Mouse (Mus musculus): ENCODE data around the gene Dpp3. TPM values are rescaled to one million over a fixed set of nuclear protein-coding genes. Genes with fewer than 3 reads are reported as not detected.

Dpp3 gene
- polyA plus RNA-seq, 1 experiment, result not detected

GRCm38 (mm10) chr19:4936896-4937295, 8.8 kb upstream of the Dpp3 start:
- WGBS, result 77% methylated on average over 2 of the region's 2 CpGs
- Histone ChIP-seq H3K27ac (ENCODE audit: insufficient read depth, low read depth, low read length) (no peak overlapping the region), H3K4me3 (ENCODE audit: insufficient read depth, low read depth, low read length) (no peak overlapping the region), H3K4me1 (ENCODE audit: control insufficient read depth, insufficient read depth, low read length) (peaks cover 3% of the 10 kb centered on the region)
- TF ChIP-seq POLR2A (IDR thresholded peaks at IDR 0.05; ENCODE audit: insufficient read depth, low read depth, low read length), result no peak
- TF ChIP-seq CTCF (IDR thresholded peaks at IDR 0.05; ENCODE audit: insufficient read depth, low read depth, low read length), result no peak

DNA sequence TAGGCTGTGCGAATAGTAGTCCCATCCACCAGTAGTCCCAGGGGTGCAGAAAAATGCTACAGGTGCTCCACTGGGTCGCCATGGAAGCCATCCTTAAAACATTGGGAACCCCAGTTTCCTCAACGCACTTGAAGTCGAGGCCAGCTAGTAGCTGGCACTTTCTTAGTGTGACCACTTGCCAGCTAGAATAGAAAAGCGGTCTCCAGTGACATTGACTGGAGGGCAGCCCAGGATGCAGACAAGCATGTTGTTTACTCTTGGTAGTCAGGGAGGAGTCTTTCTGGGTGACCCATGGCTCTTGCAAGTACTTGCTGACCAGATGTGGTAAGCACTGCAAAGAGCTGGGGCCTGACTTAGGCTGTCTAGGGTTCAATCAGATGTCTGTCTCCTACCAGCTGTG, 694 bp upstream of the Dpp3 start:
- Histone ChIP-seq H3K27ac (ENCODE audit: insufficient read depth, low read depth, low read length) (no peak overlapping the region), H3K4me1 (ENCODE audit: control insufficient read depth, insufficient read depth, low read length) (peaks cover 12% of the 10 kb centered on the region), H3K4me3 (ENCODE audit: insufficient read depth, low read depth, low read length) (no peak overlapping the region)
- no peak for TF ChIP-seq POLR2A (IDR thresholded peaks at IDR 0.05; ENCODE audit: insufficient read depth, low read depth, low read length)
- no peak for TF ChIP-seq CTCF (IDR thresholded peaks at IDR 0.05; ENCODE audit: insufficient read depth, low read depth, low read length)
- 37% methylated on average over 5 of the region's 5 CpGs for WGBS

GRCm38 (mm10) chr19:4925121-4925860, 2.8 kb downstream of the Dpp3 start:
- 97% methylated on average over 11 of the region's 11 CpGs for WGBS
- TF ChIP-seq POLR2A (IDR thresholded peaks at IDR 0.05; ENCODE audit: insufficient read depth, low read depth, low read length) (no peak), CTCF (IDR thresholded peaks at IDR 0.05; ENCODE audit: insufficient read depth, low read depth, low read length) (no peak)

GRCm38 (mm10) chr19:4919652-4920051, 8.4 kb downstream of the Dpp3 start:
- WGBS, result 81% methylated on average over 6 of the region's 6 CpGs
- Histone ChIP-seq H3K4me3 (ENCODE audit: insufficient read depth, low read depth, low read length) (no peak overlapping the region), H3K4me1 (ENCODE audit: control insufficient read depth, insufficient read depth, low read length) (no peaks in the 10 kb centered on the region), H3K27ac (ENCODE audit: insufficient read depth, low read depth, low read length) (no peak overlapping the region)
- TF ChIP-seq POLR2A (IDR thresholded peaks at IDR 0.05; ENCODE audit: insufficient read depth, low read depth, low read length) (no peak), CTCF (IDR thresholded peaks at IDR 0.05; ENCODE audit: insufficient read depth, low read depth, low read length) (no peak)

More at GRCm38 (mm10) chr19:4925121-4925860, 2.8 kb downstream of the Dpp3 start:
- Histone ChIP-seq H3K27ac (ENCODE audit: insufficient read depth, low read depth, low read length) (no peak overlapping the region), H3K4me3 (ENCODE audit: insufficient read depth, low read depth, low read length) (no peak overlapping the region), H3K4me1 (ENCODE audit: control insufficient read depth, insufficient read depth, low read length) (peaks cover 12% of the 10 kb centered on the region)

DNA sequence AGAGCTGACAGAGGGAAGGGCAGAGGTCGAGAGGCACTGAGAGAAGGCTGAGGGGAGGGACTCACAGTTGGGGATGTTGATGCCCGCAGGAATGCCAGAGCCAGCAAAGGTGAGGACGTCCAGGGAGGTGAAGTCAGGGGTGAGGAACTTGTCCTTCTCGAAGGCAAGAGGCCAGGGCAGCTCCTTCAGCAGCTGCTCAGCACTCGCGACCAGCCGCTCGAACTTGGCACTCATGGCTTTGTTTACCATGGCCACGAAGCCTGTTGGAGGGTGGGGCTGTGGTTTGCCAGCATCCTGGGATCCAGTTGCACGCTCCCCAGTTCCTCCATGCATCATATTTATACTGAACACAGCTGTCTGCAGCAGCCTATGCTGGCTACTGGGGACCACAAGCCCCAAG, 11.3 kb downstream of the Dpp3 start:
- WGBS, result 91% methylated on average over 10 of the region's 10 CpGs
- TF ChIP-seq CTCF (IDR thresholded peaks at IDR 0.05; ENCODE audit: insufficient read depth, low read depth, low read length), result no peak
- TF ChIP-seq POLR2A (IDR thresholded peaks at IDR 0.05; ENCODE audit: insufficient read depth, low read depth, low read length), result no peak
- H3K27ac ChIP-seq (ENCODE audit: insufficient read depth, low read depth, low read length), result no peak overlapping the region
- H3K4me1 ChIP-seq (ENCODE audit: control insufficient read depth, insufficient read depth, low read length), result no peaks in the 10 kb centered on the region
- H3K4me3 ChIP-seq (ENCODE audit: insufficient read depth, low read depth, low read length), result no peak overlapping the region

- no peak overlapping the region for H3K27ac ChIP-seq (ENCODE audit: insufficient read depth, low read depth, low read length)
- no peak for TF ChIP-seq POLR2A (IDR thresholded peaks at IDR 0.05; ENCODE audit: insufficient read depth, low read depth, low read length)
- no peak for TF ChIP-seq CTCF (IDR thresholded peaks at IDR 0.05; ENCODE audit: insufficient read depth, low read depth, low read length)
- H3K4me1 ChIP-seq (ENCODE audit: control insufficient read depth, insufficient read depth, low read length), result no peaks in the 10 kb centered on the region
- WGBS, result 90% methylated on average over 15 of the region's 15 CpGs
- H3K4me3 ChIP-seq (ENCODE audit: insufficient read depth, low read depth, low read length), result no peak overlapping the region
Measured at GRCm38 (mm10) chr19:4915924-4916603, 12.0 kb downstream of the Dpp3 start.

DNA sequence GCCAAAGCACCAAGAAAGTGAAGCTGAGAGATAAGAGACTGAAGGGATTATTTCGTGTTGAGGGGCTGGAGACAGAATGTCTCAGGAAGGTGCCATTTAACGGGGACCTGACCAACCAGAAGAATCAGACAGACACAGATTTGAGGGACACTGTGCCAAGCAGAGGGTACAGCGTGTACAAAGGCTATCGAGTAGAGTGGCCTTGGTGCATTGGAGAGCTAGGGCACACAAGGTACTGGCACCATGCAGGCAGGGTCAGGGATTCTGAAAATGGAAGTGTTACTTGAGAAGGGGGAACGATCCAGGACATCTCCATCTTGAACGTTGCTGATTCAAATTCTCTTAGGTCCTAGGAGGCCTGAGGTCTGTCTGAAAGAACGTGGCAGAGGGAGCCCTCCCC, 18.7 kb downstream of the Dpp3 start:
- no peak overlapping the region for H3K27ac ChIP-seq (ENCODE audit: insufficient read depth, low read depth, low read length)

DNA sequence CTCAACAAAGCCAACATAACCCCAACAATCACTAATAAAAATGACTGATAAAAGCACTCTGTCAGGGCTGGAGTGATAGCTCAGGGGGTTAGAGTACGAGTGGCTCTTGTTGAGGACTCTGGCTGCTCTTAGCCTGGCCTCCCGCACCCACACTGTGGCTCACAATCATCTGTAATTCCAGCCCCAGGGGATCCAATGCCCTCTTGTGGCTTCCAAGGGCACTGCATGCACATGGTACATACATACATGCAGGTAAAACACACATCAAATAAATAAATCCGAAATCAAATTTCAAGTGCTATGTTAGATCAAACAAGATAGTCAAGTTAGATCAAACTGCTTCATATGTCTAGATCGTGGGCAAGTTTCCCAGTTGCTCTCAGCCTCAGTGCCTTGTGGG, 20.0 kb downstream of the Dpp3 start:
- WGBS, result 69% methylated on average over 4 of the region's 4 CpGs

More for the DNA sequence above, 18.7 kb downstream of the Dpp3 start:
- WGBS, result 91% methylated on average over 7 of the region's 7 CpGs
- TF ChIP-seq POLR2A (IDR thresholded peaks at IDR 0.05; ENCODE audit: insufficient read depth, low read depth, low read length) (no peak), CTCF (IDR thresholded peaks at IDR 0.05; ENCODE audit: insufficient read depth, low read depth, low read length) (no peak)
- H3K4me1 ChIP-seq (ENCODE audit: control insufficient read depth, insufficient read depth, low read length), result no peaks in the 10 kb centered on the region
- H3K4me3 ChIP-seq (ENCODE audit: insufficient read depth, low read depth, low read length), result no peak overlapping the region

More for the DNA sequence above, 20.0 kb downstream of the Dpp3 start:
- TF ChIP-seq POLR2A (IDR thresholded peaks at IDR 0.05; ENCODE audit: insufficient read depth, low read depth, low read length), result no peak
- TF ChIP-seq CTCF (IDR thresholded peaks at IDR 0.05; ENCODE audit: insufficient read depth, low read depth, low read length), result no peak
- H3K4me1 ChIP-seq (ENCODE audit: control insufficient read depth, insufficient read depth, low read length), result no peaks in the 10 kb centered on the region
- H3K4me3 ChIP-seq (ENCODE audit: insufficient read depth, low read depth, low read length), result no peak overlapping the region
- no peak overlapping the region for H3K27ac ChIP-seq (ENCODE audit: insufficient read depth, low read depth, low read length)

Data from olfactory bulb, adult 2 months (tissue).